Mouse (Mus musculus) cortical plate, adult 2 months (tissue): ENCODE results near the gene Arx.

Experiments used
- CTCF ChIP-seq: fragments of 200-500 bp; IDR thresholded peaks from 2 replicates; pipeline ENCODE4 v1.5.1; 2011; ENCODE audit warnings: mild to moderate bottlenecking, control low read depth, low read length; ENCODE audit not compliant: insufficient read depth; ENCODE audit errors: extremely low read depth
- POLR2A ChIP-seq: fragments of 200-500 bp; IDR thresholded peaks from 2 replicates; pipeline ENCODE4 v1.6.1; 2011; ENCODE audit warnings: mild to moderate bottlenecking, low read length, control low read depth; ENCODE audit not compliant: insufficient read depth; ENCODE audit errors: extremely low read depth

GRCm38 (mm10) chrX:93289851-93290380 lies 3.7 kb downstream of the Arx start:
- no peak for TF ChIP-seq CTCF
- no peak for TF ChIP-seq POLR2A
